Mouse (Mus musculus): ENCODE data around the gene Slc2a9. TPM values are rescaled to one million over a fixed set of nuclear protein-coding genes. Genes with fewer than 3 reads are reported as not detected.
A peak's percentile ranks its signal among the peaks of the same experiment; 100 is the strongest.

The Slc2a9 gene
- total and polyA plus RNA-seq, 3 experiments, result 1.3 to 1.6 (median 1.6) TPM

GRCm38 (mm10) chr5:38333381-38333780, 169.6 kb downstream of the Slc2a9 start:
- Histone ChIP-seq H3K27ac (no peak overlapping the region), H3K4me3 (no peak overlapping the region), H3K9ac (ENCODE audit: low read depth, low read length) (no peak overlapping the region), H3K36me3 (ENCODE audit: control insufficient read depth, insufficient read depth, low read length) (no peaks in the 10 kb centered on the region), H3K27me3 (ENCODE audit: control insufficient read depth, insufficient read depth, low read length) (no peaks in the 10 kb centered on the region), H3K79me2 (replicated peaks; ENCODE audit: control insufficient read depth, insufficient read depth, low read length) (no peaks in the 10 kb centered on the region), H3K4me1 (ENCODE audit: control insufficient read depth, insufficient read depth, low read length) (no peaks in the 10 kb centered on the region)
- DNase-seq, result no peak
- intact Hi-C loops (cut with DNase I), result no loop called here
- no peak for TF ChIP-seq CTCF (IDR thresholded peaks at IDR 0.05)
- no peak for TF ChIP-seq POLR2A (IDR thresholded peaks at IDR 0.05; ENCODE audit: insufficient read depth, low read depth, low read length)
- no peak for TF ChIP-seq EP300 (IDR thresholded peaks at IDR 0.05; ENCODE audit: insufficient read depth, low read depth, low read length)
- 61% methylated on average over 4 of the region's 4 CpGs for WGBS

- H3K27me3 ChIP-seq (ENCODE audit: control insufficient read depth, insufficient read depth, low read length), result peaks cover 7% of the 10 kb centered on the region
- no peak within 1 kb of the TSS for H3K4me3 ChIP-seq
- no peak for DNase-seq
- H3K79me2 ChIP-seq (replicated peaks; ENCODE audit: control insufficient read depth, insufficient read depth, low read length), result no peaks in the 10 kb centered on the region
- no peak within 1 kb of the TSS for H3K27ac ChIP-seq
- no peaks in the 10 kb centered on the region for H3K36me3 ChIP-seq (ENCODE audit: control insufficient read depth, insufficient read depth, low read length)
- 3% methylated on average over 65 of the region's 67 CpGs for WGBS
- no peak within 1 kb of the TSS for H3K9ac ChIP-seq (ENCODE audit: low read depth, low read length)
- no peaks in the 10 kb centered on the region for H3K4me1 ChIP-seq (ENCODE audit: control insufficient read depth, insufficient read depth, low read length)
- intact Hi-C loops (cut with DNase I), result no loop called here
- TF ChIP-seq POLR2A (IDR thresholded peaks at IDR 0.05; ENCODE audit: insufficient read depth, low read depth, low read length), result no peak
- TF ChIP-seq EP300 (IDR thresholded peaks at IDR 0.05; ENCODE audit: insufficient read depth, low read depth, low read length), result no peak
- TF ChIP-seq CTCF (IDR thresholded peaks at IDR 0.05), result no peak
Observed at GRCm38 (mm10) chr5:38318966-38319786, 183.8 kb downstream of the Slc2a9 start, which contains the start of gene Drd5. TSS of gene Drd5 (plus strand) at chr5:38319367.

- H3K4me3 ChIP-seq, result no peak overlapping the region
- 46% methylated on average over 3 of the region's 3 CpGs for WGBS
- TF ChIP-seq EP300 (IDR thresholded peaks at IDR 0.05; ENCODE audit: insufficient read depth, low read depth, low read length), result no peak
- no peak for TF ChIP-seq CTCF (IDR thresholded peaks at IDR 0.05)
- no peak for TF ChIP-seq POLR2A (IDR thresholded peaks at IDR 0.05; ENCODE audit: insufficient read depth, low read depth, low read length)
- intact Hi-C loops (cut with DNase I), result loop anchor here (5.0 kb wide), 1 partner anchor 158 kb away; no protein-coding TSS in a partner anchor
- H3K27me3 ChIP-seq (ENCODE audit: control insufficient read depth, insufficient read depth, low read length), result no peaks in the 10 kb centered on the region
- H3K9ac ChIP-seq (ENCODE audit: low read depth, low read length), result no peak overlapping the region
- H3K79me2 ChIP-seq (replicated peaks; ENCODE audit: control insufficient read depth, insufficient read depth, low read length), result no peaks in the 10 kb centered on the region
- no peak for DNase-seq
- H3K4me1 ChIP-seq (ENCODE audit: control insufficient read depth, insufficient read depth, low read length), result no peaks in the 10 kb centered on the region
- no peak overlapping the region for H3K27ac ChIP-seq
- no peaks in the 10 kb centered on the region for H3K36me3 ChIP-seq (ENCODE audit: control insufficient read depth, insufficient read depth, low read length)
Observed at GRCm38 (mm10) chr5:38309795-38310194, 193.1 kb downstream of the Slc2a9 start.

- H3K36me3 ChIP-seq (ENCODE audit: control insufficient read depth, insufficient read depth, low read length), result no peaks in the 10 kb centered on the region
- TF ChIP-seq CTCF (IDR thresholded peaks at IDR 0.05) (peak; percentile 71), EP300 (IDR thresholded peaks at IDR 0.05; ENCODE audit: insufficient read depth, low read depth, low read length) (no peak), POLR2A (IDR thresholded peaks at IDR 0.05; ENCODE audit: insufficient read depth, low read depth, low read length) (no peak)
- no peak overlapping the region for H3K9ac ChIP-seq (ENCODE audit: low read depth, low read length)
- H3K79me2 ChIP-seq (replicated peaks; ENCODE audit: control insufficient read depth, insufficient read depth, low read length), result no peaks in the 10 kb centered on the region
- DNase-seq, result peak; percentile 35 to 40
- no peaks in the 10 kb centered on the region for H3K4me1 ChIP-seq (ENCODE audit: control insufficient read depth, insufficient read depth, low read length)
- intact Hi-C loops (cut with DNase I), result loop anchor here (5.0 kb wide), 1 partner anchor 158 kb away; no protein-coding TSS in a partner anchor
- no peak overlapping the region for H3K4me3 ChIP-seq
- no peaks in the 10 kb centered on the region for H3K27me3 ChIP-seq (ENCODE audit: control insufficient read depth, insufficient read depth, low read length)
- H3K27ac ChIP-seq, result no peak overlapping the region
- 49% methylated on average over 5 of the region's 5 CpGs for WGBS
Observed at GRCm38 (mm10) chr5:38308873-38309272, 194.1 kb downstream of the Slc2a9 start.

- Histone ChIP-seq H3K9ac (ENCODE audit: low read depth, low read length) (no peak overlapping the region), H3K27ac (no peak overlapping the region), H3K36me3 (ENCODE audit: control insufficient read depth, insufficient read depth, low read length) (no peaks in the 10 kb centered on the region), H3K4me3 (peak overlapping the region; percentile 44; the same call in 1 of the 2 replicates), H3K4me1 (ENCODE audit: control insufficient read depth, insufficient read depth, low read length) (no peaks in the 10 kb centered on the region), H3K27me3 (ENCODE audit: control insufficient read depth, insufficient read depth, low read length) (no peaks in the 10 kb centered on the region), H3K79me2 (replicated peaks; ENCODE audit: control insufficient read depth, insufficient read depth, low read length) (no peaks in the 10 kb centered on the region)
- whole genome bisulfite sequencing, result 8% methylated on average over 26 of the region's 26 CpGs
- DNase-seq, result peak; percentile 85 to 91
- 0 out of 2 replicates have a peak, but pooled peaks have one; percentile 66 for TF ChIP-seq EP300 (IDR thresholded peaks at IDR 0.05; ENCODE audit: insufficient read depth, low read depth, low read length)
- TF ChIP-seq CTCF (IDR thresholded peaks at IDR 0.05), result peak; percentile 94
- no peak for TF ChIP-seq POLR2A (IDR thresholded peaks at IDR 0.05; ENCODE audit: insufficient read depth, low read depth, low read length)
- intact Hi-C loops (cut with DNase I), result loop anchor here (1.0 to 5.0 kb wide), 4 partner anchors 160 to 325 kb away; no protein-coding TSS in a partner anchor
Observed at GRCm38 (mm10) chr5:38307255-38308101, 195.5 kb downstream of the Slc2a9 start.

All from heart, adult 2 months (tissue).